Mouse (Mus musculus) heart, embryonic 10.5 days (tissue): ENCODE results near the gene Scarf1. TPM values are rescaled to one million over a fixed set of nuclear protein-coding genes. Genes with fewer than 3 reads are reported as not detected.

ENCODE experiments used
- DNase-seq: peaks from one replicate; pipeline ENCODE4 v3.0.0-alpha.2; 2017; ENCODE audit warnings: low spot score
- H3K27ac ChIP-seq: fragments of 300-500 bp; sonication (generic); 2 replicates; pipeline ENCODE4 v1.5.1; 2016; ENCODE audit warnings: mild to moderate bottlenecking
- H3K27me3 ChIP-seq: fragments of 300-500 bp; sonication (generic); 2 replicates; pipeline ENCODE4 v1.6.1; 2016; ENCODE audit warnings: mild to moderate bottlenecking; ENCODE audit not compliant: poor library complexity, insufficient read depth, severe bottlenecking
- H3K36me3 ChIP-seq: fragments of 300-500 bp; sonication (generic); 2 replicates; pipeline ENCODE4 v1.6.1; 2016; ENCODE audit warnings: mild to moderate bottlenecking, moderate library complexity
- H3K4me1 ChIP-seq: fragments of 300-500 bp; sonication (generic); 2 replicates; pipeline ENCODE4 v1.6.1; 2016; ENCODE audit warnings: mild to moderate bottlenecking
- H3K4me3 ChIP-seq: fragments of 300-500 bp; sonication (generic); 2 replicates; pipeline ENCODE4 v1.5.1; 2016; ENCODE audit warnings: mild to moderate bottlenecking, moderate library complexity
- H3K9me3 ChIP-seq: fragments of 300-500 bp; sonication (generic); 2 replicates; pipeline ENCODE4 v1.6.1; 2016; ENCODE audit warnings: mild to moderate bottlenecking, moderate library complexity
- WGBS: fragments of 180-500 bp; shearing (Covaris S2); methylation state at CpG from one replicate; pipeline ENCODE4 v1.1.7; 2016; 5-methylcytosine and 5-hydroxymethylcytosine counted together
- microRNA counts: library from miRNA; unstranded; fragments of <30 nt; microRNA quantifications from one replicate; lab custom pipeline; 2017
- microRNA-seq: library from miRNA; unstranded; fragments of <30 nt; microRNA quantifications from one replicate; pipeline ENCODE4, GENCODE M21; 2017
- polyA plus RNA-seq: library from polyadenylated mRNA; unstranded; fragments of >200 nt; fragmentation: Nextera tagmentation; extraction: Ambion mirVana; gene quantifications from 2 replicates; pipeline ENCODE4 v1.2.1, GENCODE M21; 2016

The Scarf1 gene
- polyA plus RNA-seq, 1 experiment from 2014 or later = 13.6 TPM

GRCm38 (mm10) chr11:75574378-75575123, 61.2 kb downstream of the Scarf1 start:
- Histone ChIP-seq H3K4me3 (no peak overlapping the region), H3K4me1 (peaks cover 33% of the 10 kb centered on the region), H3K27ac (no peak overlapping the region), H3K36me3 (peaks cover 10% of the 10 kb centered on the region; the same call in 1 of the 2 replicates), H3K9me3 (no peaks in the 10 kb centered on the region), H3K27me3 (peaks cover 43% of the 10 kb centered on the region)
- no peak for DNase-seq
- 77% methylated on average over 5 of the region's 5 CpGs for WGBS

DNA sequence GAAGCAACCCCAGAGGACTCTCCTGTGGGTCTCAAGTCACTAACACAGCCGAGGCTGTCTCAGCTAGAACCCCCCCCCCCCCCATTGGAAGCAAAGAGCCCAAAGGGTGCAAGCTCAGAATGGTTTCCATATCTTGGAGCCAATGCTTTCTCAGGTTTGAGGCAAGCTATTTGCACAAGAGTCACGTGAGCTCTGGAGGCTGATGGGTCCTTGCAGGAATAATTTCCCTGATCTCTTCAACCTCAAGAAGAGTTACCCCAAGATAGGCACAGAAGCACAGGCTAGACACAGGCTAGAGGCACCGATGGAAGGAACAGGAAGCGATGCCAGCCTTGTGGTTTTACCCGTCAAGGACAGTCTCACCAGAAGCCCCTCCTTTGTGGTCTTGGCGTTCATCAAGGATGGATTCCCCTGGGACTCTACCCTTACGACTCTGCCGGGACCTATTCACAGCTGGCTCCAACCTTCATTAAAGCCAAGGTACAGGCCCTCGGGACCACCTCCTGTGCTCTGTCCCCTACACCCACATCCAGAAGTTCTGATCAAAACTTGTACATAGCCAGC, 62.3 kb downstream of the Scarf1 start:
- peaks cover 33% of the 10 kb centered on the region for H3K4me1 ChIP-seq
- H3K27ac ChIP-seq = no peak overlapping the region
- 0 out of 2 replicates have a peak, but pooled peaks cover 4% of the 10 kb centered on the region for H3K36me3 ChIP-seq
- WGBS = 74% methylated on average over 9 of the region's 9 CpGs
- no peak for DNase-seq
- no peak overlapping the region for H3K4me3 ChIP-seq
- no peaks in the 10 kb centered on the region for H3K9me3 ChIP-seq
- peaks cover 39% of the 10 kb centered on the region for H3K27me3 ChIP-seq

MicroRNAs within 50 kb of the gene (microRNA counts, 519-probe panel; counts per million panel counts)
- microRNA mmu-miR-22 (lab: Ali Mortazavi, UCI) = 8,018 counts per million, percentile 88 among the panel's probes with 10 or more counts

Small RNA genes lying within 50 kb of the gene (microRNA-seq; reads per million reads assigned to microRNA genes)
- 12,002 reads per million, percentile 96 among the genes with 10 or more reads in this experiment for gene Mir22
- gene Mir3971 = not detected

Other genes starting within 250 kb of the Scarf1 start
- 127 and 143 TPM in 2 replicates for gene Rpa1, start 165.2 kb upstream of the Scarf1 start, polyA plus RNA-seq
- gene Smyd4, start 165.1 kb upstream of the Scarf1 start, polyA plus RNA-seq = 13.6 and 15.3 TPM in 2 replicates
- gene Serpinf1, start 90.8 kb upstream of the Scarf1 start, polyA plus RNA-seq = 53.6 and 168 TPM in 2 replicates
- gene Serpinf2, start 73.9 kb upstream of the Scarf1 start, polyA plus RNA-seq = 3.6 and 98.2 TPM in 2 replicates
- gene Wdr81, start 58.8 kb upstream of the Scarf1 start, polyA plus RNA-seq = 6.9 and 7.6 TPM in 2 replicates
- gene Tlcd2, start 51.8 kb upstream of the Scarf1 start, polyA plus RNA-seq = 12.8 and 21.3 TPM in 2 replicates
- gene Prpf8, start 26.7 kb upstream of the Scarf1 start, polyA plus RNA-seq = 49.2 and 53.7 TPM in 2 replicates
- gene Rilp, start 3.4 kb upstream of the Scarf1 start, polyA plus RNA-seq = 0.76 and 0.78 TPM in 2 replicates
- gene Slc43a2, start 18.2 kb downstream of the Scarf1 start, polyA plus RNA-seq = 5.5 and 6.4 TPM in 2 replicates
- 56.1 and 80.1 TPM in 2 replicates for gene Pitpna, start 74.6 kb downstream of the Scarf1 start, polyA plus RNA-seq
- 16.9 and 18.7 TPM in 2 replicates for gene Inpp5k, start 117.4 kb downstream of the Scarf1 start, polyA plus RNA-seq
- 55.3 and 75.2 TPM in 2 replicates for gene Myo1c, start 137.0 kb downstream of the Scarf1 start, polyA plus RNA-seq
- 110 and 113 TPM in 2 replicates for gene Crk, start 165.7 kb downstream of the Scarf1 start, polyA plus RNA-seq
- gene Ywhae, start 219.3 kb downstream of the Scarf1 start, polyA plus RNA-seq = 870 and 941 TPM in 2 replicates